Mouse (Mus musculus): ENCODE results near the gene Gm20716. TPM values are rescaled to one million over a fixed set of nuclear protein-coding genes. Genes with fewer than 3 reads are reported as not detected.

Gm20716 gene
- polyA plus RNA-seq, 1 experiment from 2014 or later = 38.4 TPM

DNA sequence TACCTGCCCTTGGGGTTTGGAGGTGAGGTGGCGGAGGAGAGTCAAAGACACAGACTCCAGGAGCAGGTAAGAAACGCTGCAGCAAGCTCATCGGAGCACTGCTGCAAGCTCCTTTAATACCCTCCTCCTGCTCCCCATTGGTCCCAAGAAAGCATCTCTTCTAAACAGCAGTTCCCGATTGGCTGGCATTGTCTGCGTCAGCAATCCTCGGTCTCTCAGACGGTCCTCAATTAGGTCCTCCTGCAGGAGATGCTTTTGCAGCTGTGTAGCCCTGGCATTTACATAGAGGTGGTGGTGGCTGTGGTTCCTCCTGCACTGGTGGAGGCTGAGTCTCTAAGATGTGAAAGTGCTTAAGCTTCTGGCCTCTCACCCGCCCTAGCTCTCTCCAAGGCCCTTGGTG is 15.4 kb upstream of the Gm20716 start:
- H3K79me2 ChIP-seq (ENCODE audit: inconsistent target) = no peaks in the 10 kb centered on the region
- no peak overlapping the region for H3K27ac ChIP-seq
- H3K4me3 ChIP-seq (ENCODE audit: inconsistent target) = no peak overlapping the region
- 68% methylated on average over 8 of the region's 8 CpGs for WGBS (ENCODE audit: missing documents)
- H3K36me3 ChIP-seq (ENCODE audit: inconsistent target) = no peaks in the 10 kb centered on the region

DNA sequence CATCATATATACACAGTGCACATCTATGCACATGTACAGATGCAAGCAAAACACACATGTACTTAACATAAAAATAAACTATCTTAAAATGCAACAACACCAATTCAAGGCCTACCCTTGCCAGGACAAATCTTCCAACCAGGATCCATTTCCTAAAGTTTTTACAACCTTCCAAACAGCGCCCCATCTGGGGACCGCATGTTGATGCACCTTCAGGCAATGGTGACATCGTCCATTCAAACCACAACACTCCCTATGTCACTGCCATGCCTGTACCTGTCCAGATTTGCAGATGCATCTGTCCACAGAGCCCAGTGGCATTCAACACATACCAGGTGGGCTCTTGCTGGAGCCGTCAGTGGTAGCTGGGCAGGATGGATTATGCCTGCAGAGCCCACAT is 13.1 kb upstream of the Gm20716 start:
- Histone ChIP-seq H3K36me3 (ENCODE audit: inconsistent target) (no peaks in the 10 kb centered on the region), H3K4me3 (ENCODE audit: inconsistent target) (no peak overlapping the region), H3K79me2 (ENCODE audit: inconsistent target) (no peaks in the 10 kb centered on the region), H3K27ac (no peak overlapping the region)
- WGBS (ENCODE audit: missing documents) = 91% methylated on average over 4 of the region's 4 CpGs

DNA sequence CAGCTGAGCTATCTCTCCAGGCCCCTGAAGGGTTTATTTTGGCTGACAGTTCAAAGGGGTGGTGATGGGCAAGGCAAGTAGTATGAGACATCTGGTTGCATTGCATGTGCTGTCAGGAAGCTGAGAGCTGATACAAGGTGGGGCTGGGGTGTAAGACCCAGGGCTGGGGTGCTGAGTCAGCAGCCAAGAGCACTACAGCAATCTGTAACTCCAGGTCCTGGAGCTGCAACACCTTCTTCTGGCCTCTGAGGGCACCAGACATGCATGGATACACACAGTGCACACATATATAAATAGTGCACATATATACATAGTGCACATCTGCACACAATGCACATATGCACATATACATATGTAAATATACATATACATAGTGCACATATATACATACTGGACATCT is 12.7 kb upstream of the Gm20716 start:
- H3K27ac ChIP-seq = no peak overlapping the region
- H3K4me3 ChIP-seq (ENCODE audit: inconsistent target) = no peak overlapping the region
- no peaks in the 10 kb centered on the region for H3K36me3 ChIP-seq (ENCODE audit: inconsistent target)
- no peaks in the 10 kb centered on the region for H3K79me2 ChIP-seq (ENCODE audit: inconsistent target)

DNA sequence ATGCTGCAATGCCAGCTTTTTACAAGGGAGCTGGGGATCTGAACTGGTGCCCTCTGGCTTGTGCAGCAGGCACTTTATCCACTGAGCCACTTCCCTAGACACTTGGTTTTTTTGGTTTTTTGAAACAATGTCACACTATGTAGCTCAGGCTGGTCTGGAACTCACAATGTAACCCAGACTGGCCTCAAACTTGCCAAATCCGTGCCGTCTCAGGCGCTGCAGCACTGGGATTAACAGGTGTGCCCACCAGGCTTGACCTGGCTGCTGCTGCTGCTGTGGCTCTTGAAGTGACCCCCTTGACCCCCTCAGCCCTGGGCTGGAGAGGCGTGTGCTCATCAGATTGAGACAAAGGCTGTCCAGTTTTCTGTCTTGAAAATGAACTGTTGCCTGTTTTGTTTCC is 8.2 kb upstream of the Gm20716 start:
- Histone ChIP-seq H3K36me3 (ENCODE audit: inconsistent target) (no peaks in the 10 kb centered on the region), H3K4me3 (ENCODE audit: inconsistent target) (no peak overlapping the region), H3K79me2 (ENCODE audit: inconsistent target) (no peaks in the 10 kb centered on the region), H3K27ac (no peak overlapping the region)
- WGBS (ENCODE audit: missing documents) = 84% methylated on average over 4 of the region's 4 CpGs

DNA sequence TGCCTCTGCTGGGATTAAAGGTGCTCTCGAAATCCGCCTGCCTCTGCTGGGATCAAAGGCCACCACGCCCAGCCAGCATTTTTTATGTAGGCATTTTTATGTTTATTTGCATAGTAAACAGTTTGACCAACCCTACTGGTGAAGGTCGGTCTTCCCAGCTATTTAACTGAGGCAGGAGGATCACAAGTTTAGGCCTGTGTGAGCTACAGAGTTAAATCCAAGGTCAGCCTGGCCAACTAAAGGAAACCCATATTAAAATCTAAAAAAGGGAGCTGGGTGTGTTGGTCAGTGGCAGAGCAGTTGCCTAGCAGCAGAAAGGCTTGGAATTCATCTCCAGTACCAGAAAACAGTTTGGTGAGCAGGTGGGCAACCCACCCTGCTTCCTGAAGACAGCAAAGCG is 3.1 kb upstream of the Gm20716 start:
- no peak overlapping the region for H3K4me3 ChIP-seq (ENCODE audit: inconsistent target)
- H3K79me2 ChIP-seq (ENCODE audit: inconsistent target) = peaks cover 32% of the 10 kb centered on the region
- no peak overlapping the region for H3K27ac ChIP-seq
- no peaks in the 10 kb centered on the region for H3K36me3 ChIP-seq (ENCODE audit: inconsistent target)
- 98% methylated on average over 5 of the region's 5 CpGs for WGBS (ENCODE audit: missing documents)

GRCm38 (mm10) chr2:168231471-168231829 is 1.3 kb upstream of the Gm20716 start:
- no peaks in the 10 kb centered on the region; the same call in 1 of the 2 replicates for H3K36me3 ChIP-seq (ENCODE audit: inconsistent target)
- peaks cover 51% of the 10 kb centered on the region for H3K79me2 ChIP-seq (ENCODE audit: inconsistent target)
- WGBS (ENCODE audit: missing documents) = 66% methylated on average over 32 of the region's 33 CpGs
- H3K4me3 ChIP-seq (ENCODE audit: inconsistent target) = no peak overlapping the region
- H3K27ac ChIP-seq = no peak overlapping the region

- no peak overlapping the region for H3K4me3 ChIP-seq (ENCODE audit: inconsistent target)
- peaks cover 56% of the 10 kb centered on the region for H3K79me2 ChIP-seq (ENCODE audit: inconsistent target)
- H3K36me3 ChIP-seq (ENCODE audit: inconsistent target) = peaks cover 5% of the 10 kb centered on the region; the same call in 1 of the 2 replicates
- 3% methylated on average over 78 of the region's 105 CpGs for WGBS (ENCODE audit: missing documents)
- H3K27ac ChIP-seq = no peak overlapping the region
Observed at GRCm38 (mm10) chr2:168230773-168231470, 758 bp upstream of the Gm20716 start.

DNA sequence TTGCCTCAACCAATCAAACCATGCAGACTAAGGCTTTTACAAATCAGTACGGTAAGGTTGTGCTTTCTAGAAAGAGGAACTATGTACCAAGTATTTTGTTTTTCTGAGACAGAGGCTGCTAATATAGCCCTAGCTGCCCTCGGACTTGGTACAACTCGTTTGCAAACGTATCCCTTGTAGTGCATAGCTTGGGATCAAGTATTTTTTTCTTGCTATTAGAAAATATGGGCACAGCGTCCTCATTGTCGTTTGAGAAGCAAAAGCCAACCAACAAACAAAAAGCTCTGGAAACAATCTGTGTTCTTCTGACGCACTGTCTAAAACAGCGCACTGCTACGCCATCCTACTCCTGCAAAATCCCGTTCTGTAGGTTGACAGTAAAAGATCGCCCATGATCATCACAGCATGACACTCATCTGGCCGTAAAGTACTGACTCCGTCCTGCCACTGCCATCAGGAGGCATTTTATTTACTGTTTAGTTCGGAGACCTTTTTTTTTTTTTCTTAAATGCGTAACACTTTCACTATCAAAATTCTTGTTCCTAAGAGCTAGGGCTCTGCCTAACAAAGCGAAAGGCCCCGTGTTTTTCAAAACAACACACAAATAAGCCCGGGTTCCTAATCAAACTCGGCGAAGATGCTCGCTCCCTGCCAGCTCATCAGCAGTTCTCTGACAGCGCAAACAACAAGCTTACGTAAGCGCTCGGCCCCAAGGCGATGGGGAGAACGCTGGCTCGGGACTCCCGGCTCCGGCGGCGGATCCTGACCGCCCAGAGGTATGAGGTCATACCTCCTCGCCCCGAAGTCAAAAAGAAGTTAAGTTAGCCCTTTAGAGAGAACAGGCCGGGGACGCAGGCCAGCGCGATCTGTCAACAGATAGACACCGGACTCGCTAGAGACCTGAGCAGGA is 793 bp downstream of the Gm20716 start:
- Histone ChIP-seq H3K27ac (peak overlapping the region; percentile 96), H3K4me3 (ENCODE audit: inconsistent target) (peak overlapping the region; percentile 81), H3K36me3 (ENCODE audit: inconsistent target) (peaks cover 20% of the 10 kb centered on the region), H3K79me2 (ENCODE audit: inconsistent target) (peaks cover 70% of the 10 kb centered on the region)
- 9% methylated on average over 41 of the region's 41 CpGs for WGBS (ENCODE audit: missing documents)

GRCm38 (mm10) chr2:168223326-168223725 is 6.8 kb downstream of the Gm20716 start:
- 98% methylated on average over 6 of the region's 6 CpGs for WGBS (ENCODE audit: missing documents)
- Histone ChIP-seq H3K79me2 (ENCODE audit: inconsistent target) (peaks cover 42% of the 10 kb centered on the region), H3K4me3 (ENCODE audit: inconsistent target) (no peak overlapping the region), H3K27ac (no peak overlapping the region), H3K36me3 (ENCODE audit: inconsistent target) (peaks cover 74% of the 10 kb centered on the region)

GRCm38 (mm10) chr2:168213788-168214397 is 16.3 kb downstream of the Gm20716 start:
- H3K36me3 ChIP-seq (ENCODE audit: inconsistent target) = peaks cover 79% of the 10 kb centered on the region
- WGBS (ENCODE audit: missing documents) = 79% methylated on average over 5 of the region's 5 CpGs
- no peak overlapping the region for H3K27ac ChIP-seq
- H3K4me3 ChIP-seq (ENCODE audit: inconsistent target) = no peak overlapping the region
- H3K79me2 ChIP-seq (ENCODE audit: inconsistent target) = no peaks in the 10 kb centered on the region

- Histone ChIP-seq H3K27ac (peak overlapping the region; percentile 29), H3K79me2 (ENCODE audit: inconsistent target) (peaks cover 34% of the 10 kb centered on the region), H3K4me3 (ENCODE audit: inconsistent target) (no peak overlapping the region), H3K36me3 (ENCODE audit: inconsistent target) (peaks cover 35% of the 10 kb centered on the region)
- 100% methylated on average over 3 of the region's 3 CpGs for WGBS (ENCODE audit: missing documents)
Observed at GRCm38 (mm10) chr2:168207883-168208282, 22.3 kb downstream of the Gm20716 start.

- Histone ChIP-seq H3K4me3 (ENCODE audit: inconsistent target) (peak within 1 kb of the TSS; percentile 91), H3K27ac (peak within 1 kb of the TSS; percentile 84), H3K36me3 (ENCODE audit: inconsistent target) (peaks cover 26% of the 10 kb centered on the region), H3K79me2 (ENCODE audit: inconsistent target) (peaks cover 43% of the 10 kb centered on the region)
- WGBS (ENCODE audit: missing documents) = under 1% methylated on average over 58 of the region's 89 CpGs
Observed at GRCm38 (mm10) chr2:168206725-168207644, 23.2 kb downstream of the Gm20716 start, which contains the start of gene Adnp. Gene Adnp, minus strand, starts transcription at chr2:168207112.

DNA sequence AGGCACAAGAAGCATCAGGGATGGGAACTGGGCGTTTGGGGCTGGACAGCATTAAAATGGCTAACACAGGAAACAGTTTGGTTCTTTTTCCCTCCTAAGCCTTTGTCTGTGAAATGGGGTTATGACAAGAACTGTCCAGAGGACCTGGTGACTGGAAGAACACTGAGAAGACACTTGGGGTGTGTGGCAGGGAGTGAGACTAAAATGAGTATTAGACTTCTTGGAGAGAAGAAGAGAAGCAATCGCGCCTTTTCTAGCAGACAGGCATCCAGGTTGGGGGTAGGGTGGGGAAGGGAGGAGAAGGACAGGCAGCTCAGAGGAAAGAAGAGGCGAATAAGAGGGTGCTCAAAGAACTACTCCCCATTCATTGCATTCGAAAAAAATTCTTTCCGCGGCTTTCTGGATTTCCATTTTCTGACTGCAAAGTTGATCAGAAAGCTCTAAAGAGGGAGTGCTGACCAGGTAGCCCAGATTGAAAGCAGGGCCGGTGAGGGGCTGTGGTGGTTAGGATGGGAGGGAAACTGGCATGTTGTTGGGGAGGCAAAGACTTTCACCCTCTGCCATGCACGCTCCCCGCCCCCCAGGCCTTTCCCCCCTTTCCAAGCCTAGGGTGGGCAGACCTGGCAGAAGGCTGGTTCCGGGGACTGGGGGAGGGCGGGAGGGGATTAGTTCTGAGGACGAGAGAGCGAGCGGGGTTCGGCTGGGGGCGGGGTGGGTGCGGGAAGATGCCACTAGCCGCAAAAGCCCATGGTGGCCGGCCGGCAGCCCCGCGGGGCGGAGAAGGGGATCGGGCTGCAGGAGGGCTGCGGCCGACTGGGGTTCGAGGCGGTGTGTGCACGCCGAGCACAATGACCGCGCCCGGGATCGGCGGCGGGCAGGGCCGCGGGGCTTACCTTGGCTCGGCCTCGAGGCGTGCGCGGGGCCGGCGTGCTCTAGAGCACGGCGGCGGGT is 24.2 kb downstream of the Gm20716 start:
- H3K27ac ChIP-seq = peak overlapping the region; percentile 65
- peaks cover 53% of the 10 kb centered on the region for H3K79me2 ChIP-seq (ENCODE audit: inconsistent target)
- peaks cover 16% of the 10 kb centered on the region for H3K36me3 ChIP-seq (ENCODE audit: inconsistent target)
- peak overlapping the region; percentile 91 for H3K4me3 ChIP-seq (ENCODE audit: inconsistent target)
- WGBS (ENCODE audit: missing documents) = under 1% methylated on average over 47 of the region's 49 CpGs

All from macrophage (primary cell).